Mouse (Mus musculus): Measurements from ENCODE around the gene Il5ra.

The Il5ra gene

DNA sequence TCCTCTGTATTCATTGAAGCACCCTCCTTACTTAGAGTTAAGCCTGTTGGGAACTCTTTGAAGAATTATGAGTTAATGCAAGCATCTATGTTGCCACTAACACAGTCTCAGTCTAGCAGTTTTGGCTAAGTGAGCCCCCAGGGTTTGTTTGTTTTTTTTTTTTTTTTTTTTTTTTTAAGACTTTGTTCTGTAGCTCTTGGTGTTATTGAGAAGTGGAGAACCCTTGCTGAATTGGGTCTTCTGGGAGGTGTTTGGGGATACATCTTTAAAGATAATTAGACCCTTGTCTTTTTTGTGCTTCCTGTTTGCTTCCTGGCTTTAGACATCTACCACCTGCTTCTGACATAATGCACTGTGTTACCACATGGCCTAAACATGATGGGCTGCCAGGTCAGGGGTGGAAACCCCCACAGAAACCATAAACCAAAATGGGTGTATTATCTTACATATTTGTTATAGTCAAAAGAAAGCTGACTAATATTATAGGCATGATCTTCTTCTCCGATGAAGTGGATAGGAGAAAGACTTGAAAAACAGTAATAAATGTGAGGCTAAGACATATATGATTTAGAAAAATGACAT is 8.5 kb downstream of the Il5ra start:
- DNase-seq (ENCODE audit: inconsistent age in 2 of 2, low spot score in 1 of 2): no peak

GRCm38 (mm10) chr6:106738229-106738628 is 10.6 kb downstream of the Il5ra start:
- DNase-seq (ENCODE audit: inconsistent age in 2 of 2, low spot score in 1 of 2): no peak

- DNase-seq (ENCODE audit: inconsistent age in 2 of 2, low spot score in 1 of 2): no peak
These were observed 16.3 kb downstream of the Il5ra start for GRCm38 (mm10) chr6:106732563-106732962.

DNA sequence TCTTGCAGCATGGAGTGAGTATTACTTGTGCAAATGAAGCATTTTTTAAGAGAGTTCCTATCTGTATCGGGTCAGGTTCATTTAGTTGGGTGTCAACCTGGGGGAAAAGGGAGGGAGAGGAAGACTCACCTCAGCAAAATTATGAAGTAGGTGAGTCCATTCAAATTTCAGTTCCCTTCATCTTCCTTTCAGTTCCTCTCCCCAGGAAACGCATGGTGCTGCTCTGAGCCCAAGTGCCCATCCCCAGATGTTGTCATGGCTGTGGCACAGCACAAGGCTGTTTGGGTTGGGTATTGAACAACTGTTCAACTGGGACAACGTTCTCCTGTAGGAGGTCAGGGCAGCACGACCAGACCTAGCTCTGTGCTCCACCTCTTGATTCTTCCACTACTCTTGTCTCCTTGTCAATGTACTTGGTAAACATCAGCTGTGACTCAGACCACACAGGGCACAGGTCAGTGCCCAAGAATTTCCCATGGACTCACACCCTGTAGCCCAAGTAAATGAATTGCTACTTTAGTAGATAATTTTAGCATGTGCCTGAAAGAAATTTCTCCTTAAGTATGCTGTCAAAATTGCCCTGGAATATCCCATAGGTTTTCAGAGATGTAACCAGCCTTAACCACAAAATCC is 19.0 kb downstream of the Il5ra start:
- DNase-seq (ENCODE audit: inconsistent age in 2 of 2, low spot score in 1 of 2): no peak

- DNase-seq (ENCODE audit: inconsistent age in 2 of 2, low spot score in 1 of 2): no peak
These were observed 21.1 kb downstream of the Il5ra start for GRCm38 (mm10) chr6:106727703-106728102.

- DNase-seq (ENCODE audit: inconsistent age in 2 of 2, low spot score in 1 of 2): no peak
These were observed 22.8 kb downstream of the Il5ra start for GRCm38 (mm10) chr6:106726078-106726477.

- no peak for DNase-seq (ENCODE audit: inconsistent age in 2 of 2, low spot score in 1 of 2)
These were observed 23.2 kb downstream of the Il5ra start for GRCm38 (mm10) chr6:106725642-106726041.

DNA sequence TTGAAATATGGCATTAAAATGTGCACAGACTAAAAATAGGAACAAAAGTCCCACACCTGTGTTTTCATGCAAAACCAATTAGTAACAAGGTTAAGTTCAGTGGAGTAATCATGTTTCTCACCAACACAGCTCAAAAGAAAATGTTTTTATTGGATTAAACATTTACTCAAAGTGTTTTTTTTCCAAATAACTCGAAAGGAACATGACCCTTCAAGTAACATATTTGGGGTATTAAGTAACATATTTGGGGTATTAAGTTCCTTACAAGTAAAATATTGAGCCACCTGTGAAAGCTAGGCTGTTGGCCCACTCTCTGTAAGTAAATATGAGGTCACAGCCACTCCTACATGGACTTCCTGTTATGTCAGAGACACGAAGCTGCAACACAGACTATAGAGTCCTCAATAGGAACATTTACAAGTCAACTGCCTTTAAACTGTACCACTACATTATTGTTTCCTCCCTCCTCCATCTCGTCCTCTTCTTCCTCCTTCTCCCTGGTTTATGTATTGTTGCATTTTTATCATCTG is 43.3 kb downstream of the Il5ra start:
- DNase-seq (ENCODE audit: inconsistent age in 2 of 2, low spot score in 1 of 2): no peak

- no peak for DNase-seq (ENCODE audit: inconsistent age in 2 of 2, low spot score in 1 of 2)
These were observed 46.9 kb downstream of the Il5ra start for GRCm38 (mm10) chr6:106701931-106702330.

- DNase-seq (ENCODE audit: inconsistent age in 2 of 2, low spot score in 1 of 2): no peak
These were observed 73.3 kb downstream of the Il5ra start for GRCm38 (mm10) chr6:106675581-106675980.

- peak; percentile 41 to 86 for DNase-seq (ENCODE audit: inconsistent age in 2 of 2, low spot score in 1 of 2)
These were observed 84.8 kb downstream of the Il5ra start for GRCm38 (mm10) chr6:106663780-106664651.
